Mouse (Mus musculus) myocyte (in vitro differentiated cells): ENCODE measurements around the gene Gbp5.

Experiments
- MAX ChIP-seq: IDR thresholded peaks from one replicate; pipeline ENCODE4 v1.6.1; 2011; ENCODE audit warnings: low read depth, mild to moderate bottlenecking, control low read depth
- TCF12 ChIP-seq: IDR thresholded peaks from one replicate; pipeline ENCODE4 v1.6.1; 2011; ENCODE audit warnings: mild to moderate bottlenecking, control low read depth; ENCODE audit not compliant: poor library complexity, insufficient read depth, severe bottlenecking
- USF1 ChIP-seq: IDR thresholded peaks from one replicate; pipeline ENCODE4 v1.6.1; 2011; ENCODE audit warnings: low read depth, mild to moderate bottlenecking, control low read depth, moderate library complexity

DNA sequence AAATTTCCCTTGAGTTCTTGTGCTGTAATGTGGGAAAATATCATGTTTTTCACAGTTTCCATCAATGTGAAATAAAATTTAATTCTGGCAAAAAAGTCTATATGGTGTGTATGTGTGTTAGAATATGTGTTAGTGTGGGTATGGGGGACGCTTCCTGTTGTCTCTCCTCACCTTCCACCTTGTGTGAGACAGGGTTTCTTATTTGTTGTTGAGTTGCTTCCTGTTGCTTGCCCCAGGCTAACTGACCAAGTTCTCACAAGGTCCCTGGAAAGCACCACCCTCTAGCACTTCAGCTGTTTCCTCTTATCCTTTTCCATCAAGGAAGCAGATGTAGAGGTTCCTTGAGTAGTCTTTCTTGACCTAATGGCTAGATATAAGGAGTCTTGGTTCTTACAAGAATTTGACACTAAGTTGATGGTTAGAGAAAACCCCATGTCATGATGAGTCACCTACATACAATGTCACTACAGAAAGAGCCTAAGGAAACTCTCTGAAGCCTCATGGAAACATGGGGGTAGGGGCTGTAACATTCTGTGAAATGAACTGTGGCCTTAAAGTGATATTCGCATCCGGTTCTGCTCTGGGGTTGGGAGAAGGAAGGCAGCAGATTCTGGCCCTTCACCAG is 56.4 kb downstream of the Gbp5 start:
- TF ChIP-seq USF1 (no peak), MAX (no peak), TCF12 (no peak)
